Mouse (Mus musculus): ENCODE measurements around the gene Slc22a14.

The Slc22a14 gene

DNA sequence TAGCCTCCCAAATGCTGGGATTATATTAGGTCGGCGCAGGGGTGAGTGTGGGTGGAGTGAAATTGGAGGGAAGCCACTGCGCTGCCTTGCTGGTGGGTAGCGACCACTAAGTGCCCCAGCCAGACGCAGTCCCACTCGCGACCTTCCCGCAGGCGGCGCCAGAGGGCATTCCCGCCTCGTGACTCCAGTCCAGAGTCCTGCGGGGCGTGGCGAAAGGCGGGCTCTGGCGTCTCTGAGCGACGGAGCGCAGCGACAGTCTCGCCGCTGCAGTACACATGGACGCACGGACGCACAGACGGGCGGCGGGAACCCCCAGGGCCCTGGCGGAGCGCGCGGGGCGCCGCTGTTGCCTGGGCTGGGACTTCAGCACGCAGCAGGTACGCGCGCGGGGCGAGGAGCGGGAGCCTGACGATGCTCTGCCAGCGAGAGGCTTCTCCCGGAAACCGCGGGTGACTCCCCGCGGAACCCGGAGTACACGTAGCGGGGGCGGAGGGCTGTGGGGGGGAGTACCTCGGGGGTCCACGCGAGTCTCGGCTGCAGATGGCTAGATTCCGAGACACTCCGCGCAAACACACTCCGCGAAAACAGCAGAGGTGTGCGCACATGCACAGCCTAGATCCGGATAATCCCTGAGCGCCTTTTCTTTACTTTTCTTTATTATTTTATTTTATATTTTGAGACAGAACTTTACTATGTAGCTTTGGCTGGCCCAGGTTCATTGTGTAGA lies 7.9 kb downstream of the Slc22a14 start, which contains the start of gene Xylb:
Xylb (plus strand) TSS at position 51 of the 727 bp plus-strand sequence.
- in situ Hi-C loops (cut with MboI, MseI), result loop anchor here (5.0 kb wide), 1 partner anchor 250 kb away; no protein-coding TSS in a partner anchor

DNA sequence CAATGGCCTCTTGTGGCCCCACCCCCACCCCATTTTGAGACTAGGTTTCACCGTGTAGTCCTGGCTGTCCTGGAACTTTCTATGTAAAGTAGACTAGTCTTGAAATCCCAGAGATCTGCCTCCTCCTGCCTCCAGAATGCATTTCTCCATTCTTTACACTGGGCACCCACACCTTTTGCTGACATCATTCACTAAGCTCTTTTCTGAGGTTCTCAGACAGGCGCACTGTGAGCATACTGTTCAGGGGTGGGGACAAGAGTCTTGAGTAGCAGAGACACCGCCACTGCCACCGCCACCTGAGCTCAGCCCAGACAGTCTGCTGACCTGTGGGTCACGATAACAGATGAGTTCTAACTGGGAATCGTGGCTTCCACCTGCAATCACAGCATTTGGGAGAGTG lies 9.4 kb downstream of the Slc22a14 start:
- in situ Hi-C loops (cut with MboI, MseI), result loop anchor here (5.0 kb wide), 1 partner anchor 249 kb away; no protein-coding TSS in a partner anchor

DNA sequence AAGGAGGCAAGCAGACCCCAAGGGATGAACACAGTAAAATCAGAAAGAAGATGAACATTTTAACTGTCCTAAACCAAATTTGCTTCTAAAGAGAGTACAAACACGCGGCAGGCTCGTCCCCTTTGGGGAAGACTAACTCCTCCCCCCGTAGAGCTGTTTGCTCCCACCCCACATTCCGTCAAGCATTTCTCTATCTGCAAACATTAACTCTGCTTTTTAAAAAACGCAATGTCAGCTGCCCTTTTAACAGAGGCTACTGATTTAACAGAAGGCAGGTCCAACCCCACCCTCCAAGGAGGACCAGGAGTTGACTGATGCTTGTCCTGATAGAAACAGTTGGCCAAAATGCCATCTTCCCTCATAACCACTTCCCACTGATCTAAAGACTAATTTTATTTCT lies 11.4 kb downstream of the Slc22a14 start:
- in situ Hi-C loops (cut with MboI, MseI), result no loop called here

DNA sequence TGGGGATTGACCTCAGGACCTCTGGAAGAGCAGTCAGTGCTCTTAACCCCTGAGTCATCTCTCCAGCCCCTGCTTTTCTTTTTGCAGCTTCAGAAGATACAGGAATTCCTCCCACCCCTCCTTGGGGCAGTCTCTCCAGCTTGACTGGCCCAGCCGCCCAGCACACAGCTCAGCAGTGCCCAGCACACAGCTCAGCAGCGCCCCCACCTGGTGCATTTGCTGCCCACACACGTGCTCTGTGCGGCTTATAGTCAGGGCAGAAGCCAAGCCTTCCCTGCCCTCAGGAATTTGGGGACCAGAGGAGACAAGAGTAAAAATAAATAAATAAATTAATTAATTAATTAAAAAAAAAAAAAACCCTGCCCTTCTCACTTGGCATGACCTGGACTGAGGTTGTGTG lies 13.3 kb downstream of the Slc22a14 start:
- in situ Hi-C loops (cut with MboI, MseI), result no loop called here

GRCm38 (mm10) chr9:119350947-119351705 lies 14.2 kb downstream of the Slc22a14 start:
- in situ Hi-C loops (cut with MboI, MseI), result no loop called here

DNA sequence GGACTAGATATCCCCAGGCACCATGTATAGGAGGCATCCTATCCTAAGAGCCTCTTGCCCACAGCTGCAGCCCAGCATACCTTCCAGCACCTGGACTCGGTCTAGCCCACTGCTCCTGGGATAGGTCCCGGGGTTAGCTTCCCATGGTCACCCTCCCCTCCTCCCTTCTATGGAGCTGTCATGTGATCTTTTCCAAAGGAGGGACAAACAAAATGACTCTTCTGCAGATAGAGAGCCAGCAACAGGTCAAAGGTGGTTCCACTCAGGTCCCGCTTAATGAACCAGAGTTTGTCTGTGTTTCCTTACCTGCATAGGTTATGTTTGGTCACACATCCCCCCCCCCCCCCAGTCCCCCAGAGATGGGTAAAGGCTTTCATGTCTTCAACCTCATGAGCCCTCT lies 14.8 kb downstream of the Slc22a14 start:
- in situ Hi-C loops (cut with MboI, MseI), result no loop called here

DNA sequence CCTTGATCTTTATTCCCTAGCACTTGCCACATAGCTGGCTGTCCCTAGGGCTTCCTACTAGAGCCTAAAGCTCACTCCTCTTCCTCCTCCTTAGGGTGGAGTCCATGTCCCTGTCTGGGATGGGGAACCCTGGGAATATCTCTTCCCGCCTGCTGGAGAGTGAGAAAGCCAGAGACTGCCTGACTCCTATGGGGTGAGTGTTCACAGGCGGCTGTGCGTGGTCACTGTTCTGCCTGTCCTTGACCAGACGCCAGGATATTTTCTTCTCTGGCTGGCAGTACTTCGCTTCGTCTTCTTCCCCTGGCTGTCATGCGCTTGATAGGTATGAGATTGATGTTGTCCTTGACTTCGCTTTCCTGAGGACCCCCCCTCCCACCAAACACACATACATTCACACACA lies 19.0 kb downstream of the Slc22a14 start:
- in situ Hi-C loops (cut with MboI, MseI), result loop anchor here (5.0 to 25.0 kb wide), 2 partner anchors 194 to 1059 kb away; no protein-coding TSS in a partner anchor

GRCm38 (mm10) chr9:119342728-119343127 lies 22.6 kb downstream of the Slc22a14 start:
- in situ Hi-C loops (cut with MboI, MseI), result loop anchor here (25.0 kb wide), 1 partner anchor 1055 kb away; no protein-coding TSS in a partner anchor

DNA sequence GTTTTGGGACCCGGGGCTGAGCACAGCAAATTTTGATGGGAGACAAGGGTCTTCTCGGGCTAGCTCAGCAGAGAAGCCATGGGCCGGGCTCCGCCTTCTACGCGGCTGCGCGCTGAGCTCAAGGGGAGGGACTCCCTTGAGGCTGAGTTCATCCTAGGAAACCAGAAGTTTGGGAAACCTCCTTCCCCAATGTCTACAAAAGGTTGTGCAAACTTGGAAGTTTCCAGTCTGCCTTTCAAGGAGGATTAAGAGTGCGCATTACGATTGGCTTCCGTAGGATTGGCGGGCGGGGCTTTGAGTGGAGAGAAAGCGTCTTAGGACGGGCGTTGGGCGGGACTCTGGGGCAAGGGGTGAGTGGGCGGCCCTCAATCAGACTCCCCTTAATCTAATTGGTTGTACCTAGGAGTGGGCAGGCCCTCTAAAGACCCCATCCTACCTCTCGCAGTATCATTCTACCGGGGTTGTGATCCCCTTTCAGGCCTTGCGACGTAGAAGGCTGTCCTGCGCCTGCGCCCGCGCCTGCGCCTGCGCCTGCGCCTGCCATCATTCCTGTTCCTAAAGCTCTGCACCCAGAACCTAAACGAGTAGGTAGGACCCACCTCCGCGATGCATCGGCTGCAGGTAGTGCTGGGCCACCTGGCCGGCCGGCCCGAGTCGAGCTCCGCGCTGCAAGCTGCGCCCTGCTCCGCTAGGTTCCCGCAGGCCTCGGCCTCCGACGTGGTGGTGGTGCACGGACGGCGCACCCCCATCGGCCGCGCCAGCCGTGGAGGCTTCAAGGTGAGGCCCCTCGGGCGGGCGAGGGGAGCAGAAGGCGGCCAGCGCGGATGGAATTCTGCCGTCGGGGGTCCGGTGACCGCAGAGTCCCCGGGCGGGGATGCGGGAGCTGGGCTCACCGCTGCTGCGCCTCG lies 24.2 kb downstream of the Slc22a14 start, which contains the start of gene Myd88:
Myd88 (minus strand) TSS at position 503 of the 908 bp plus-strand sequence.
- in situ Hi-C loops (cut with MboI, MseI), result loop anchor here (25.0 kb wide), 1 partner anchor 1054 kb away; no protein-coding TSS in a partner anchor

DNA sequence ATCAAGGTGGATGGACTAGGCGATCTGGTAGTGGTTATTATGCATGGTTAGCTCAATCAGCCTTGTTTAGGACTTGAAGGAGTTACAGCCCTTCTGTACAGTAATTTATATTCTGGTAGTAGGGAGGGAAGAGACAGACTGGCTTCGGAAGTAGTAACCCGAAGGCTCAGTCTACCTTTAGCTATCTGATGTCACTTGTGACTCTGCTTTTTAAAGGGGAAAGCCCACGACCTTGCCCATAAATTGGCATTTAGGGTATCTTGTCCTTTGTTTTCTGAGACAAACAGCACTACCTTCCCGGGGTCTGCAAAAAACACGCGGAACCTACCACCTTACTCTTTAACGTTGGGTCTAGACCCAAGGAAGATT lies 25.2 kb downstream of the Slc22a14 start:
- in situ Hi-C loops (cut with MboI, MseI), result loop anchor here (25.0 kb wide), 1 partner anchor 1053 kb away; no protein-coding TSS in a partner anchor

DNA sequence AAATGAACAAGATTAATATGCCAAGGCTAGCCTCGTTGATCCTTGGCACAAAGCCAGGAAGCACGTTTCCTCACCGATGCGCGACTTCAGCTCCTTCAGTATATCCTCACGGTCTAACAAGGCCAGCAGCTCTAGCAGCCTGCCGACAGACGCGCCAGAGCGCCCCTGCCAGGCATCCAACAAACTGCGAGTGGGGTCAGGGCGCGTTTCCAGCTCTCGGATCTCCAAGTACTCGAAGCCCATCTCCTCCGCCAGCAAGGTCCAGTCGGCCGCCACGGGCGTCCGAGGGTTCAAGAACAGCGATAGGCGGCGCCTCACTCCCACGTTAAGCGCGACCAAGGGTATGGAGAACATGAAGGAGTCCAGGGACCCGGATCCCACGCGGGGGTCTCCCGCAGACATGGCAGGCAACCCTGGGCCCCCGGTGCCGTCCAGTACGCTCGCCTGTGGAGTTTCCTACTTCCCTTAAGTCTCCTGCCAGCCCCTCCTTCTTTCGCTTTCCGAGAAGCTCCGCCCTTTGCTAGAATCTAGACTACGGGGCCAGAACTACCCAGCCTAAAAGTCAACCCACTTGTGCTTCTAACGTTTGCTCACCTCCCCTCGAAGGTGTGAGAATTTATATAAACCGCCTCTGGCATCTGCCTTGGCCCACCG lies 25.7 kb downstream of the Slc22a14 start, which contains the start of gene Acaa1a:
Acaa1a (plus strand) TSS at position 119 of the 654 bp plus-strand sequence.
- in situ Hi-C loops (cut with MboI, MseI), result loop anchor here (25.0 kb wide), 1 partner anchor 1052 kb away; no protein-coding TSS in a partner anchor

DNA sequence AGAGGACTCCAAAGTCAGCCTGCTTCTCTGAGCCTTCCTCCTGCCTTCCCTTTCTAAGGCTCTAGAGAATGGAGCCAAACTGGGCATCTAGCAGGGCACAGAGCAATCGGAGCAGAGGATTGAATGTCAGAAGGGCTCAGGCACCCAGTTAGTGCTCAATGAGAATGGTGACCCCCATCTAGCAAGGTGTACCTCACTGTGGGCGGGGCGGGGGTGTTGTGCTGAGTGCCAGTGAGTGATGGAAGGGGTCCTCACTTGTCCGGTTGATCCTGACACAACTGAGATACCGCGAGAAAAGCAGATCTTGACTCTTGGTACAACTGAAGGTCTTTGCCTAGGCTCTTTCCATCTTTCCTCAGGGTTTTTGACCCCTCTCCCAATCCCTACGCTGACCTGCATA lies 26.2 kb downstream of the Slc22a14 start:
- in situ Hi-C loops (cut with MboI, MseI), result loop anchor here (25.0 kb wide), 1 partner anchor 1052 kb away; no protein-coding TSS in a partner anchor

- in situ Hi-C loops (cut with MboI, MseI), result loop anchor here (25.0 kb wide), 1 partner anchor 1051 kb away; no protein-coding TSS in a partner anchor
Measured at GRCm38 (mm10) chr9:119338350-119338749, 27.0 kb downstream of the Slc22a14 start.

DNA sequence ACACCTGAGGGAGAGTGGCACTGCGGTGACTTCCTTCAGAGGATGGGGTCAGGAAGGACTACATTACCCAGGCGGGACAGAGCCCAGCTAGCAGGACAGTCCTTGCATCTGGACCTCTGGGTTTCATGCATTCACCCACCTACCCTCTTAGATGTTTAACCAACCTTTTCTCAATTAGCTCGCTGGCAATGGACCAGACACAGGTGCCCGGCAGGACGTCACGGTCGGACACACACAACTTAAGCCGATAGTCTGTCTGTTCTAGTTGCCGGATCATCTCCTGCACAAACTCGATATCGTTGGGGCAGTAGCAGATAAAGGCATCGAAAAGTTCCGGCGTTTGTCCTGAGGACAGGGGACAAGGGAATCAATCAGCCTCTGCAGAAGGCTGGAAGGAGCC lies 27.5 kb downstream of the Slc22a14 start:
- in situ Hi-C loops (cut with MboI, MseI), result loop anchor here (25.0 kb wide), 1 partner anchor 1051 kb away; no protein-coding TSS in a partner anchor

GRCm38 (mm10) chr9:119335571-119335970 lies 29.8 kb downstream of the Slc22a14 start:
- in situ Hi-C loops (cut with MboI, MseI), result loop anchor here (25.0 kb wide), 1 partner anchor 1048 kb away; no protein-coding TSS in a partner anchor

- in situ Hi-C loops (cut with MboI, MseI), result loop anchor here (25.0 kb wide), 1 partner anchor 1048 kb away; no protein-coding TSS in a partner anchor
Measured at GRCm38 (mm10) chr9:119334834-119335233, 30.5 kb downstream of the Slc22a14 start.

- in situ Hi-C loops (cut with MboI, MseI), result loop anchor here (25.0 kb wide), 1 partner anchor 1047 kb away; no protein-coding TSS in a partner anchor
Measured at GRCm38 (mm10) chr9:119334324-119334723, 31.0 kb downstream of the Slc22a14 start.

DNA sequence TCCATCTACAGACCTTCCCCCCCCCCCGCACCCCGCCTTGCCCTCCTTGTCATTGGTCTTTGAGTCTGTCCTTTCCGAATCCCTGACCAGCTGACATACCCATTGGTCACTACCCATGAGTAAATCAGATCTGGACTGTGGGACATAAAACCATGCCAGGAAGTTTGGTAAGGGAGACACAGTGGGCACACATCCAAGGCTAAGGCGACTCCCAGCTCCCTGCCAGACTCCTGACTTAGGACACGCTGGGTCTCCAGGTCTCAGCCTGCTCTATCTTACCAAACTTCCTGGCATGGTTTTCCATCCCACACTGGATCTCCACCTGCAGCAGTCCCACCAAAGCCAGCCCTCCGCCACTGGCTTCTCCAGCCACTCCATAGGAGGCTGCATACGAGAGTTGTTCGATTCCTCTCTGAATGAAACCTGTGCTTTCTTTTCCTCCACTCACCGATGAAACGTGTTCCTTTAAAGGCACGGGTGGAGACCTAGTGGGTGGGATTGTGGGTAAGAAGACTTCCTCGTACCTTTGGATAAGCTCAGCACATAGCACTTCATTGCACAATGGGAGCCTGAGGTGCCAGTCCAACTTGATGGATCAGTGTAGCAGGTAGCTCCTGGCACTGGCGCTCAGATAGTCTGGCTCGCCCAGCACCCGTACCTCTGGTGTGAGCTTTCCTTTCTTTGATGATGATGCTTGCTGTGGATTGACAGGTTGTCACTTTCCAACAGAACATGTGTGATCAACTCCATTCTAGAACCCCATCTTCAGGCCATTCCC lies 35.0 kb downstream of the Slc22a14 start:
- in situ Hi-C loops (cut with MboI, MseI), result loop anchor here (25.0 kb wide), 1 partner anchor 1043 kb away; no protein-coding TSS in a partner anchor

- in situ Hi-C loops (cut with MboI, MseI), result loop anchor here (25.0 kb wide), 1 partner anchor 1041 kb away; no protein-coding TSS in a partner anchor
Measured at GRCm38 (mm10) chr9:119328488-119328887, 36.9 kb downstream of the Slc22a14 start.
